ENCODE assay signal across 13 mouse cellular contexts in the genomic region with DNA sequence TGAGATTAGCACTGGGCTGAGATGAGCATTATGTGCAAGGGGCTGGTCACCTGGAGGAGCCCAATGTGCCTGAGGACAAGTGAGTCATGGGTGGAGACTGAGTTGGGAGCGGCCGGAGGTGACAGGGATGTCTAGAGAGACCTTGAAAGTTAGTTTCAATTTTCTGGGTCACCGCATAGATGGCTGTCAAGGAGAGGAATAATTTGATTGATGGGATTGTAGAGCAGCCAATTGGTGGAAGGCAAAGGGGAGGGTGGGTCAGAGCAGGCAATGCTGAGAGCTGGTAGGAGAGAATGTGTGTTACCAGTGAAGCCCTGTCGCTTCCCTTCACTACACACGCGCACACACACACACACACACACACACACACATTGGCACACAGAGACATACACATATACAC. TPM values are rescaled to one million over a fixed set of nuclear protein-coding genes. Genes with fewer than 3 reads are reported as not detected.
DNase-seq lines count a peak whose midpoint lies in the region; ATAC-seq lines count a peak whose summit lies in the region.
"Had no signal": no experiment of that assay in that cellular context is flagged by ENCODE, and none has a peak within 500 bp of the region (broad histone marks: within the 10 kb centered on the region; RNA-seq: fewer than 3 reads in every experiment).

No protein-coding gene starts in this region.

- intact Hi-C loops in left cerebral cortex, postnatal 25 days (cut with DNase I), result no loop called here

- DNase-seq in adrenal gland, adult 2 months, result peak; percentile 57
- DNase-seq in adrenal gland, adult 18-20 months (ENCODE audit: low spot score in 2 of 2), result no peak
- DNase-seq in hindbrain, embryonic 11.5 days (ENCODE audit: low spot score), result no peak
- DNase-seq in hindbrain, embryonic 14.5 days (ENCODE audit: low spot score), result no peak
- DNase-seq in 3134 (ENCODE audit: extremely low read depth, insufficient read length, low spot score), result peak; percentile 73
- no peak for DNase-seq in layer of hippocampus, postnatal 25 days (ENCODE audit: extremely low spot score in 1 of 2, low spot score in 1 of 2)
- no peak for DNase-seq in left cerebral cortex, postnatal 25 days (ENCODE audit: low spot score in 2 of 2)
- DNase-seq: B cell, adult 2 months; cerebellum, postnatal 10 days; thymus, postnatal 4 days had no signal

- H3K9me3 ChIP-seq in hindbrain, embryonic 11.5 days (ENCODE audit: control insufficient read depth, low read length), result no peaks in the 10 kb centered on the region
- H3K9me3 ChIP-seq in hindbrain, embryonic 14.5 days (ENCODE audit: control insufficient read depth, low read length), result no peaks in the 10 kb centered on the region
- H3K9me3 ChIP-seq in intestine, embryonic 15.5 days, result no peaks in the 10 kb centered on the region
- H3K9me3 ChIP-seq: heart, embryonic 12.5 days; limb, embryonic 13.5 days had no signal

- peak; percentile 13; the same call in 1 of the 2 replicates for ATAC-seq in hindbrain, embryonic 11.5 days (ENCODE audit: low FRiP score)
- no peak for ATAC-seq in hindbrain, embryonic 14.5 days (ENCODE audit: low FRiP score)
- ATAC-seq in intestine, embryonic 15.5 days, result no peak

- H3K27me3 ChIP-seq in hindbrain, embryonic 11.5 days (ENCODE audit: control insufficient read depth, insufficient read depth, low read length), result no peaks in the 10 kb centered on the region
- H3K27me3 ChIP-seq in hindbrain, embryonic 14.5 days (ENCODE audit: control insufficient read depth, insufficient read depth, low read length), result no peaks in the 10 kb centered on the region
- H3K27me3 ChIP-seq in intestine, embryonic 15.5 days (replicated peaks), result no peaks in the 10 kb centered on the region
- H3K27me3 ChIP-seq: heart, embryonic 12.5 days had no signal

- H3K4me3 ChIP-seq in hindbrain, embryonic 11.5 days (ENCODE audit: low read depth, low read length), result no peak overlapping the region
- H3K4me3 ChIP-seq in hindbrain, embryonic 14.5 days (replicated peaks; ENCODE audit: low read length), result no peak overlapping the region
- H3K4me3 ChIP-seq in intestine, embryonic 15.5 days (replicated peaks), result no peak overlapping the region
- H3K4me3 ChIP-seq: heart, embryonic 12.5 days; limb, embryonic 13.5 days had no signal

- no peak overlapping the region for H3K4me2 ChIP-seq in hindbrain, embryonic 11.5 days (replicated peaks; ENCODE audit: low read depth, low read length)
- no peak overlapping the region for H3K4me2 ChIP-seq in hindbrain, embryonic 14.5 days (replicated peaks)
- no peak overlapping the region for H3K4me2 ChIP-seq in intestine, embryonic 15.5 days (replicated peaks)
- H3K4me2 ChIP-seq: limb, embryonic 13.5 days had no signal

- H3K9ac ChIP-seq in hindbrain, embryonic 11.5 days (ENCODE audit: low read depth, low read length), result no peak overlapping the region
- no peak overlapping the region for H3K9ac ChIP-seq in hindbrain, embryonic 14.5 days
- no peak overlapping the region for H3K9ac ChIP-seq in intestine, embryonic 15.5 days

- H3K27ac ChIP-seq in hindbrain, embryonic 11.5 days (ENCODE audit: low read depth, low read length), result no peak overlapping the region
- H3K27ac ChIP-seq in hindbrain, embryonic 14.5 days, result no peak overlapping the region
- 0 out of 2 replicates have a peak overlapping the region, but pooled peaks have one; percentile 27 for H3K27ac ChIP-seq in intestine, embryonic 15.5 days

- H3K4me1 ChIP-seq in hindbrain, embryonic 11.5 days (replicated peaks; ENCODE audit: control insufficient read depth, insufficient read depth, low read length), result no peaks in the 10 kb centered on the region; the same call in 1 of the 2 replicates
- no peaks in the 10 kb centered on the region for H3K4me1 ChIP-seq in hindbrain, embryonic 14.5 days (replicated peaks; ENCODE audit: control insufficient read depth, insufficient read depth, low read length)
- H3K4me1 ChIP-seq in intestine, embryonic 15.5 days (replicated peaks), result peaks cover 73% of the 10 kb centered on the region

- 74% methylated on average over 6 of the region's 6 CpGs for WGBS in hindbrain, embryonic 11.5 days
- WGBS in hindbrain, embryonic 14.5 days, result 80% methylated on average over 6 of the region's 6 CpGs
- 77% methylated on average over 6 of the region's 6 CpGs for WGBS in intestine, embryonic 15.5 days

- H3K36me3 ChIP-seq in hindbrain, embryonic 11.5 days (ENCODE audit: control insufficient read depth, insufficient read depth, low read length), result no peaks in the 10 kb centered on the region
- H3K36me3 ChIP-seq in hindbrain, embryonic 14.5 days (replicated peaks; ENCODE audit: control insufficient read depth, insufficient read depth), result no peaks in the 10 kb centered on the region
- H3K36me3 ChIP-seq in intestine, embryonic 15.5 days, result no peaks in the 10 kb centered on the region
- H3K36me3 ChIP-seq: heart, embryonic 12.5 days; limb, embryonic 13.5 days had no signal

RNA-seq across cellular contexts. Expression of gene Gsn, which starts 13.0 kb away (rescaled TPM):
- 1,000 to 10,000 TPM in 1 of 2 experiments, 100 to 1,000 TPM in 1; 335 to 1,033 TPM for total RNA-seq in adrenal gland, adult 2 months (2021)
- 607 and 810 TPM in 2 replicates for polyA plus RNA-seq in adrenal gland, adult 2 months (2012; rRNA removed)
- total RNA-seq in adrenal gland, adult 18-20 months (2021), result 100 to 1,000 TPM; 364 to 767 TPM
- 39.9 and 40.2 TPM in 2 replicates for polyA plus RNA-seq in hindbrain, embryonic 11.5 days (2014; fragmentation: Nextera tagmentation; extraction: Ambion mirVana)
- 30.2 and 31.4 TPM in 2 replicates for polyA plus RNA-seq in hindbrain, embryonic 14.5 days (2014; fragmentation: Nextera tagmentation; extraction: Ambion mirVana)
- 167 and 170 TPM in 2 replicates for polyA plus RNA-seq in intestine, embryonic 15.5 days (2015; fragmentation: Nextera tagmentation; extraction: Ambion mirVana)
- 100 to 1,000 TPM; 114 to 138 TPM for total RNA-seq in layer of hippocampus, postnatal 25 days (2021)
- 10 to 100 TPM; 63.5 to 75.4 TPM for total RNA-seq in left cerebral cortex, postnatal 25 days (2021)

Comparison
In these comparisons a context has a peak if more than half of its experiments do, and no peak if none do; other contexts are left out.
1. DNase-seq: peak in adrenal gland, adult 2 months (single experiment) and 3134 (single experiment); none in adrenal gland, adult 18-20 months (0 of 2), hindbrain, embryonic 11.5 days (single experiment), hindbrain, embryonic 14.5 days (single experiment), layer of hippocampus, postnatal 25 days (0 of 2) and left cerebral cortex, postnatal 25 days (0 of 2).